Mouse (Mus musculus): ENCODE data around the gene Cfap61. TPM values are rescaled to one million over a fixed set of nuclear protein-coding genes. Genes with fewer than 3 reads are reported as not detected.

The Cfap61 gene
- total and polyA plus RNA-seq, 2 experiments = not detected

DNA sequence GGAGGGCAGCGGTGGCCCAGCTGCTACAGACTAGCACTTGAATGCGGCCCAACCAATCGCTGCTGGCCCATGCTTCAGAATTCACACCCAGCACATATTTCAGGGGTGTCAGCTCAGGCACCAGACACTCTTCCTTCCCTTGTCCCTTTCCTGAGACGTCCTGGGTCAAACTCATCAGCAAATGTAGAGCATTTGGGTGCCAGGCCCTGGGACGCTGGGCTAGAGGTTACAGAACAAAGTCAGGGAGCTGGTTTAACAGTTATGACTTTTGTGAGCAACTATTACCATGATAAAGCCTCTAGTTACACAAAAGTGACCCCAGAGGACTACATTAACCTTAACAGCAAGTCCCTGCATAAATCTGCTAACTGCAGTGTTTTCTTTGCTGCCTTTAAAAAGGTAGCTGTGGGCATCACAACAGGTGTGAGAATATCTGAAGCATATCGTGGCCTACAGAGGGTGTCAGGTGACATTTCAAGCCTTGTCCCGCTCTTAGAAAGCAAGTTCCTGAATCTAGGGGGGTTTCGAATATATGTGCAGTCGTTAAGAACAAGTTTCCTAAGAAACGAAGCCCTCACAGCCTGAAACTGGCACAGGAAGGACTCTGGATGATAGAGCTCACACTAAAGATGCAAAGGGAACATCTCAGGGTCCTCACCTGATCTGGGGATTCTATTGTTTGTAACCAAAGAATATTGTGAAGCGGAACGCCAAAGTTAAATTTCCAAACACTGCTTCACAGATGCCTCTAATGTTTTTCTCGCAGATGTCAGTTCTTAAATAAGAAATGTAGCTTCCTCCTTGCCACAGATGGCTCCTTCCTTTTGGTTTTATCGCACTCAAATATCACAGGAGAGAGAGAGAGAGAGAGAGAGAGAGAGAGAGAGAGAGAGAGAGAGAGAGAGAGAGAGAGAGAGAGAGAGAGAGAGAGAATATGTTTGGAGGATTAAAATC lies 281.8 kb downstream of the Cfap61 start:
- no peak overlapping the region for H3K4me3 ChIP-seq (ENCODE audit: insufficient read depth, low read depth, low read length)
- no peak for DNase-seq (ENCODE audit: extremely low read depth, low read depth, low spot score)
- 29% methylated on average over 14 of the region's 14 CpGs for WGBS

DNA sequence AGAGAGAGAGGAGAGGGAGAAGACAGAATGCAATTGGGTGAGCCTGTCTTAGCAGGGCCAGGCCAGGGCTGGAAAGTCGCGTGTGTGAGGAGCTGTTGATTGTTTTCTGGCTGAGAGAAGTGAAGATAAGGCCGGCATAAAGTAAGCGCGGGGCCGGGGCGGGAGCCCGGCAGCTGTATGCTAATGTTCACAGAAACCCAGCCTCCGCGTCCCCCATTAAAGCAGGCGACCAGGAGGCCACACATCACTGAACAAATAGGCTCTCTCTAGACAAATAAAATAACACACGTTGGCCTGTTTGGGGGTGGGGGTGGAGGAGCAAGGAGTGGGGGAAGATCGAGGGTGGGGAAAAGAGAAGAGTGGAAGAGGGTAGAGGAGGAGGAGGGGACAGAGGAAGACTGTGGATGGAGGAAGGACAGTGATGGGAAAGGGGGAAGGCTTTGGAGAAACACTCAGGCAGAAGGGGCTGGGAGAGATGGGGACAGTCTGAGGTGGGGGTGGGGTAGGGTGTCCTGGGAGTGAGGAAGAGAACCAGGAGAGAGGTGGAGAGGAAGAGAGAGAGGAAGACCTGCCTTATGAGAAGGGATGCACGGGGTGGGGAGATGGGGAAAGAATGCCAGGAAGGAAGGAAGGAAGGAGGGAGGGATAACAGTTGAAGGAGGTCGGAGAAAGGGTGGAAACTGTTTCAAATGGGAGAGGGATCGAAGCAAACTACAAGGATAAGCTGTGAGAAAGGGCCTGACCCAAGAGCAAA lies 282.8 kb downstream of the Cfap61 start:
- H3K4me3 ChIP-seq (ENCODE audit: insufficient read depth, low read depth, low read length) = no peak overlapping the region
- TF ChIP-seq CTCF (IDR thresholded peaks at IDR 0.05; ENCODE audit: low read depth, low read length) (no peak), POLR2A (IDR thresholded peaks at IDR 0.05; ENCODE audit: extremely low read depth, insufficient read depth, low read length) (no peak)
- H3K36me3 ChIP-seq (ENCODE audit: control insufficient read depth, insufficient read depth, low read length) = no peaks in the 10 kb centered on the region
- 8% methylated on average over 16 of the region's 16 CpGs for WGBS
- H3K27me3 ChIP-seq (ENCODE audit: control insufficient read depth, insufficient read depth, low read length) = peaks cover 45% of the 10 kb centered on the region
- no peak overlapping the region for H3K27ac ChIP-seq (replicated peaks; ENCODE audit: insufficient read depth, low read depth, low read length)
- 0 out of 2 replicates have a peak, but pooled peaks cover 2% of the 10 kb centered on the region for H3K4me1 ChIP-seq (ENCODE audit: control insufficient read depth, insufficient read depth, low read length)
- no peaks in the 10 kb centered on the region for H3K79me2 ChIP-seq (ENCODE audit: control insufficient read depth, insufficient read depth, low read length)
- no peak overlapping the region for H3K9ac ChIP-seq (ENCODE audit: low read depth, low read length)
- DNase-seq (ENCODE audit: extremely low read depth, low read depth, low spot score) = no peak

More for the DNA sequence above, 281.8 kb downstream of the Cfap61 start:
- Histone ChIP-seq H3K4me1 (ENCODE audit: control insufficient read depth, insufficient read depth, low read length) (0 out of 2 replicates have a peak, but pooled peaks cover 2% of the 10 kb centered on the region), H3K27me3 (ENCODE audit: control insufficient read depth, insufficient read depth, low read length) (peaks cover 35% of the 10 kb centered on the region), H3K9ac (ENCODE audit: low read depth, low read length) (no peak overlapping the region), H3K36me3 (ENCODE audit: control insufficient read depth, insufficient read depth, low read length) (no peaks in the 10 kb centered on the region), H3K79me2 (ENCODE audit: control insufficient read depth, insufficient read depth, low read length) (no peaks in the 10 kb centered on the region), H3K27ac (replicated peaks; ENCODE audit: insufficient read depth, low read depth, low read length) (no peak overlapping the region)
- no peak for TF ChIP-seq CTCF (IDR thresholded peaks at IDR 0.05; ENCODE audit: low read depth, low read length)
- no peak for TF ChIP-seq POLR2A (IDR thresholded peaks at IDR 0.05; ENCODE audit: extremely low read depth, insufficient read depth, low read length)

DNA sequence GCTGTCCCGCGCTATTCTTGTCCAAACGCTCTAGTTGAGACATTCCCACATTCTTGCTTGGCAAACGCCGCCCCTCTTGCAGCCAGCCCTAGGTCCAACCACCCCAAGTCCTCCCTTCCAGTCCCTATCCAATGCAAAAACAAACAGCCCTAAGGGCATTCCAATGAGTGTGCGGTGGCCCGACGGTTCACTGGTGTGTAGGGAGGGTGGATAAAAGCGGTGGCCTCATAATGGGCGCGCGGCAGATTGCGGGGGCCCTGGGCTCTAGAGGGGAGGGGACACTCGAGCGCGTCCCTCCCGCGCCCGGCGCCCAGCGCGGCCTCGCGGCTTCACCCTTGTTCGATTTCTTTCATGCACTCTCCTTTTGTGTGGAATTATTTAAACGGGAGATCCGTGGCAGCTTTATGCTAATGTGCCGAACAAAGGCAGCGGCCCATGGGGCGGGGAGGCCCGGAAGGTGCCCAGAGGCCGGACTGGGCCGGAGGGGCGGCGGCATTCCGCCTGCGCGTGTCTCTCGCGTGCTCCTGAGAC lies 283.6 kb downstream of the Cfap61 start:
- 0 out of 2 replicates have a peak, but pooled peaks cover 3% of the 10 kb centered on the region for H3K4me1 ChIP-seq (ENCODE audit: control insufficient read depth, insufficient read depth, low read length)
- H3K36me3 ChIP-seq (ENCODE audit: control insufficient read depth, insufficient read depth, low read length) = no peaks in the 10 kb centered on the region
- H3K79me2 ChIP-seq (ENCODE audit: control insufficient read depth, insufficient read depth, low read length) = no peaks in the 10 kb centered on the region
- H3K9ac ChIP-seq (ENCODE audit: low read depth, low read length) = no peak overlapping the region
- no peak for DNase-seq (ENCODE audit: extremely low read depth, low read depth, low spot score)
- no peak overlapping the region for H3K27ac ChIP-seq (replicated peaks; ENCODE audit: insufficient read depth, low read depth, low read length)
- peaks cover 53% of the 10 kb centered on the region for H3K27me3 ChIP-seq (ENCODE audit: control insufficient read depth, insufficient read depth, low read length)
- TF ChIP-seq POLR2A (IDR thresholded peaks at IDR 0.05; ENCODE audit: extremely low read depth, insufficient read depth, low read length) (no peak), CTCF (IDR thresholded peaks at IDR 0.05; ENCODE audit: low read depth, low read length) (no peak)
- no peak overlapping the region for H3K4me3 ChIP-seq (ENCODE audit: insufficient read depth, low read depth, low read length)
- WGBS = 2% methylated on average over 40 of the region's 40 CpGs

DNA sequence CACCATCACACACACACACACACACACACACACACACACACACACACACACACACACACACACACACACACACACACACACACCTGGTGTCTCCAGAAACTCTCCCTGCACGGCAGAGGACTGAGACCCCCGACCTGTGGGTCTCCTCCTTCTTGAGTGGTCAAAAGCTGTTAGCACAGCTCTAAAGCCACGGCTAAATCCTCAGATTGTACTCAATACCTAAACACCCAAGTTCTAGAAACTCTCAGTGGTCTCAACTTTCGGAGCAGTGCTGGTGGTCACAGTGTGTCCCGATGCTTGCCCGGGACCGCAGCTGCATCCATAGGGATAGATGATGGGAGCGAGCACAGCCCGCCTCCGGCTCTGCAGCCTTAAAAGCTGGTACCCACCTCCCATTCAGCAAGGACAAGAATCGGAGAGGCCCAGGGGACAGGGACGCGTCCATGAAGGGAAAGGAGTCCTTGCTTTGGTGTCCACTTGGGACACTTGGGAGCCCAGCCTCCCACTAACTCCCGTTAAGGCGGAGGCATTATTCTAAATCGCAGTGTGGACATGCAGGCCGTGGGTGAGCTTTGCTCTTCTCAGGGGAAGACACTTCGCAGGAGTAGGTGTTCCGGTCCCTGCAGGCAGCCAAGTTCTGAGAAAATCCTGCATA lies 284.4 kb downstream of the Cfap61 start:
- no peak overlapping the region for H3K27ac ChIP-seq (replicated peaks; ENCODE audit: insufficient read depth, low read depth, low read length)
- 6% methylated on average over 19 of the region's 19 CpGs for WGBS
- no peak for TF ChIP-seq POLR2A (IDR thresholded peaks at IDR 0.05; ENCODE audit: extremely low read depth, insufficient read depth, low read length)
- no peak for DNase-seq (ENCODE audit: extremely low read depth, low read depth, low spot score)
- H3K4me1 ChIP-seq (ENCODE audit: control insufficient read depth, insufficient read depth, low read length) = 0 out of 2 replicates have a peak, but pooled peaks cover 3% of the 10 kb centered on the region
- H3K27me3 ChIP-seq (ENCODE audit: control insufficient read depth, insufficient read depth, low read length) = peaks cover 61% of the 10 kb centered on the region
- H3K4me3 ChIP-seq (ENCODE audit: insufficient read depth, low read depth, low read length) = no peak overlapping the region
- H3K9ac ChIP-seq (ENCODE audit: low read depth, low read length) = no peak overlapping the region
- no peaks in the 10 kb centered on the region for H3K79me2 ChIP-seq (ENCODE audit: control insufficient read depth, insufficient read depth, low read length)
- H3K36me3 ChIP-seq (ENCODE audit: control insufficient read depth, insufficient read depth, low read length) = no peaks in the 10 kb centered on the region

DNA sequence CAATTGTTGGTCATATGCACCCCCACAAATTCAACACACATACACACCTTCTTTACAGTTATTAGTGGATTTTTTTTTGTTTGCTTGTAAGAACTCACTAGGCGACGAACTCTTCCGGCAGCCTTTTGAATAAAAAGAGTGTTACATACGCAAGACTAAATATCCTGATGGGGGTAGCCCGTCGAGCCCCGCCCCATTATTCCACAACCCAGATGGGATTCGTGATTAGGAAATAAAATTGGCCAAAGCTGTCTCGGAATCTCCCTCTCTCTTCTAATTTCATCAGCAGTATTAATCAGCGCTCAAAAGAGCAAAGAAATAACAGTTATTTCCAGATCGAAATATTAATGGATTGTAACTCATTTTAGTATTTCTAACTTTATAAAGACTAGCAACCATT lies 285.2 kb downstream of the Cfap61 start:
- 26% methylated on average over 11 of the region's 11 CpGs for WGBS

More for the DNA sequence above, 285.2 kb downstream of the Cfap61 start:
- H3K4me3 ChIP-seq (ENCODE audit: insufficient read depth, low read depth, low read length) = no peak overlapping the region
- H3K4me1 ChIP-seq (ENCODE audit: control insufficient read depth, insufficient read depth, low read length) = 0 out of 2 replicates have a peak, but pooled peaks cover 3% of the 10 kb centered on the region
- H3K27ac ChIP-seq (replicated peaks; ENCODE audit: insufficient read depth, low read depth, low read length) = no peak overlapping the region
- DNase-seq (ENCODE audit: extremely low read depth, low read depth, low spot score) = no peak
- no peak overlapping the region for H3K9ac ChIP-seq (ENCODE audit: low read depth, low read length)
- H3K79me2 ChIP-seq (ENCODE audit: control insufficient read depth, insufficient read depth, low read length) = no peaks in the 10 kb centered on the region
- peaks cover 61% of the 10 kb centered on the region for H3K27me3 ChIP-seq (ENCODE audit: control insufficient read depth, insufficient read depth, low read length)
- no peaks in the 10 kb centered on the region for H3K36me3 ChIP-seq (ENCODE audit: control insufficient read depth, insufficient read depth, low read length)
- TF ChIP-seq POLR2A (IDR thresholded peaks at IDR 0.05; ENCODE audit: extremely low read depth, insufficient read depth, low read length) (no peak), CTCF (IDR thresholded peaks at IDR 0.05; ENCODE audit: low read depth, low read length) (no peak)
